Mouse (Mus musculus) spleen, postnatal 36 days (tissue): ENCODE results near the gene Gm28729.
"Not testable (repeated sequence)": the region's sequence is repeated elsewhere in the genome, so short reads cannot be mapped to it uniquely, and the experiment has no call there.

ENCODE experiments used
- DNase-seq, 2 experiments: peaks; one replicate each; pipeline ENCODE4 v3.0.0; 2022; ENCODE audit warnings: low spot score in 2 of 2, mixed read lengths in 1 of 2

The Gm28729 gene

GRCm38 (mm10) chr9:96521574-96521973 lies 3.5 kb downstream of the Gm28729 start:
- DNase-seq, result not testable (repeated sequence)

GRCm38 (mm10) chr9:96517429-96517828 lies 7.6 kb downstream of the Gm28729 start:
- DNase-seq, result peak in 1 of 2 experiments; percentile 9

- DNase-seq, result no peak
Measured at GRCm38 (mm10) chr9:96516806-96517205, 8.3 kb downstream of the Gm28729 start.

GRCm38 (mm10) chr9:96515737-96516136 lies 9.3 kb downstream of the Gm28729 start:
- DNase-seq, result no peak

- no peak for DNase-seq
Measured at GRCm38 (mm10) chr9:96514278-96514677, 10.8 kb downstream of the Gm28729 start.

- no peak for DNase-seq
Measured at GRCm38 (mm10) chr9:96506011-96506498, 19.0 kb downstream of the Gm28729 start.

GRCm38 (mm10) chr9:96505156-96505555 lies 19.9 kb downstream of the Gm28729 start:
- DNase-seq, result no peak

GRCm38 (mm10) chr9:96504116-96504895 lies 20.8 kb downstream of the Gm28729 start:
- DNase-seq, result no peak

GRCm38 (mm10) chr9:96502856-96503610 lies 22.0 kb downstream of the Gm28729 start:
- DNase-seq, result no peak

GRCm38 (mm10) chr9:96501217-96501616 lies 23.8 kb downstream of the Gm28729 start:
- no peak for DNase-seq

- DNase-seq, result no peak
Measured at GRCm38 (mm10) chr9:96493212-96493611, 31.9 kb downstream of the Gm28729 start.

- peak in 1 of 2 experiments; percentile 30 for DNase-seq
Measured at GRCm38 (mm10) chr9:96491810-96492209, 33.3 kb downstream of the Gm28729 start.

GRCm38 (mm10) chr9:96487869-96488268 lies 37.2 kb downstream of the Gm28729 start:
- not testable (repeated sequence) for DNase-seq

- no peak for DNase-seq
Measured at GRCm38 (mm10) chr9:96483648-96484047, 41.4 kb downstream of the Gm28729 start.

GRCm38 (mm10) chr9:96483028-96483427 lies 42.0 kb downstream of the Gm28729 start:
- DNase-seq, result no peak

- peak; percentile 96 for DNase-seq
Measured at GRCm38 (mm10) chr9:96478071-96478888, 46.8 kb downstream of the Gm28729 start, which contains the start of gene Rnf7. Gene Rnf7, minus strand, starts transcription at chr9:96478675.

GRCm38 (mm10) chr9:96472356-96472755 lies 52.7 kb downstream of the Gm28729 start:
- no peak for DNase-seq

GRCm38 (mm10) chr9:96471681-96472080 lies 53.4 kb downstream of the Gm28729 start:
- DNase-seq, result not testable (repeated sequence)

- DNase-seq, result no peak
Measured at GRCm38 (mm10) chr9:96470266-96470974, 54.6 kb downstream of the Gm28729 start.

- DNase-seq, result no peak
Measured at GRCm38 (mm10) chr9:96469556-96470265, 55.4 kb downstream of the Gm28729 start.
